In genomic region chr9:102183663-102184274, GRCm38 (mm10) we compare ENCODE assay signal across 11 mouse cellular contexts.
DNase-seq lines count a peak whose midpoint lies in the region; ATAC-seq and TF ChIP-seq lines count a peak whose summit lies in the region.
"Had no signal": no experiment of that assay in that cellular context is flagged by ENCODE, and none has a peak within 500 bp of the region (broad histone marks: within the 10 kb centered on the region; RNA-seq: fewer than 3 reads in every experiment).

No protein-coding gene starts in this region.

- intact Hi-C loops in gastrocnemius, adult 2 months (cut with DNase I) = loop anchor here (10.0 kb wide), 1 partner anchor 151 kb away; no protein-coding TSS in a partner anchor

- no peak overlapping the region for H3K4me3 ChIP-seq in hindbrain, embryonic 10.5 days
- H3K4me3 ChIP-seq in gastrocnemius, adult 2 months = no peak overlapping the region
- H3K4me3 ChIP-seq: myocyte had no signal

- WGBS in hindbrain, embryonic 10.5 days = 74% methylated on average over 22 of the region's 22 CpGs

- no peaks in the 10 kb centered on the region for H3K36me3 ChIP-seq in hindbrain, embryonic 10.5 days

- no peak for TF ChIP-seq CTCF in gastrocnemius, adult 2 months (IDR thresholded peaks at IDR 0.05)

- DNase-seq in cerebellum, adult 11 months = peak; percentile 30
- DNase-seq in layer of hippocampus, adult 9-11 months = peak; percentile 17
- DNase-seq in layer of hippocampus, adult 8-10 months (ENCODE audit: low spot score in 2 of 2) = no peak
- DNase-seq in cerebellum, adult 11-12 months = peak; percentile 58
- DNase-seq in hindbrain, embryonic 10.5 days (ENCODE audit: low spot score) = no peak
- DNase-seq in adrenal gland, adult 18-20 months (ENCODE audit: low spot score in 2 of 2) = no peak
- DNase-seq in gastrocnemius, adult 2 months = no peak
- DNase-seq: kidney, postnatal 36 days had no signal

- H3K4me1 ChIP-seq in hindbrain, embryonic 10.5 days (replicated peaks) = peaks cover 47% of the 10 kb centered on the region

- ATAC-seq in cerebellum, adult (ENCODE audit: insufficient number of reproducible peaks, low FRiP score, low TSS enrichment) = no peak

- H3K9me3 ChIP-seq in hindbrain, embryonic 10.5 days = no peaks in the 10 kb centered on the region

- H3K27me3 ChIP-seq in hindbrain, embryonic 10.5 days (ENCODE audit: insufficient read depth, poor library complexity, severe bottlenecking) = peaks cover 41% of the 10 kb centered on the region

- peak overlapping the region; percentile 69 for H3K27ac ChIP-seq in hindbrain, embryonic 10.5 days
- H3K27ac ChIP-seq in gastrocnemius, adult 2 months = no peak overlapping the region
- H3K27ac ChIP-seq: liver, embryonic 14.5 days had no signal

Comparison
In these comparisons a context has a peak if more than half of its experiments do, and no peak if none do; other contexts are left out.
1. DNase-seq: peak in cerebellum, adult 11 months (single experiment), layer of hippocampus, adult 9-11 months (single experiment) and cerebellum, adult 11-12 months (single experiment); none in layer of hippocampus, adult 8-10 months (0 of 2), hindbrain, embryonic 10.5 days (single experiment), adrenal gland, adult 18-20 months (0 of 2) and gastrocnemius, adult 2 months (single experiment).